Mouse (Mus musculus): ENCODE measurements at regions not wholly inside any gene's neighbourhood (a gene's known extent, or its start where the extent isn't known, plus 50 kb on each side); places are given as distances from the start of the nearest gene placed in this dataset.

- no peak for DNase-seq (ENCODE audit: low spot score)
Measured at GRCm38 (mm10) chr3:58146762-58147161, 267.8 kb upstream of the Tsc22d2 start.

- DNase-seq (ENCODE audit: low spot score) = no peak
Measured at GRCm38 (mm10) chr3:58153141-58153540, 261.4 kb upstream of the Tsc22d2 start.

GRCm38 (mm10) chr3:58153874-58154756 lies 260.4 kb upstream of the Tsc22d2 start:
- no peak for DNase-seq (ENCODE audit: low spot score)

DNA sequence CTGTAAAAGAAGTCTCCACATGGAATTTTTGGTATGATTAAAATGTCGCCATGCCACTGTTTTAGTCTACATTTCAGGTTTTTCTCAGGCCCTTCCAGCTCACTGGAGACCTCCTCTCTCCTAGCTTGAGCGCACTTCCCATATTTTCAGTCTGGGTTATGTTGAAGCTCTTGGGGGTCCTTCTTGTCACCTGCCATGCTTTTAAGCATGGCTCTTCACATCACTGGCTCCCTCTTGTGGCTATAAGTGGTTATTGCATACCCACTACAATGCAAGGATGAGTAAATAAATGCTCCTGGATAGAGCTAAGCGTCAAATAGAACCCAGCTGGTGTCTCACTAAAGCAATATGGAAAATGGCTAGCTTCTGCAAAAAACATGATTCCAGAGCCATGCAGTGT lies 255.1 kb upstream of the Tsc22d2 start:
- no peak for DNase-seq (ENCODE audit: low spot score)

DNA sequence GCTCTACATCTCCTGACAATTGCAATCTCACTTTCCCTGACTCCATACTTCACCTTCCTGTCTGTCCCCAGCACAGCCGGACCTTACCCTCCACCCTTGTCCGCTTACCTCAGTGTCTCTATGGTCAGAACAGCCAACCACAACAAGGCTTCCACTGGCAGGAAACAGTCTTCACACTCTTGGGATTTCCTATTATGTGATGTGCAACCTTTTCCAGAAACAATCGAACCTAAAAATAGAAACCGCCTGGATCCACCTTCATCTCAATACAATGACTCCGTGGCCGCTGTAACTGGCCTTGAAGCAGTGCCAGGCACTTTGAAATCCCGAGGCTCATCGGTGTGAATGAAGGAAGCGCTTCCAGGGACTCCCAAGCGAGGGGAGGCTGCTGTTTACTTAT lies 252.3 kb upstream of the Tsc22d2 start:
- no peak for DNase-seq (ENCODE audit: low spot score)

DNA sequence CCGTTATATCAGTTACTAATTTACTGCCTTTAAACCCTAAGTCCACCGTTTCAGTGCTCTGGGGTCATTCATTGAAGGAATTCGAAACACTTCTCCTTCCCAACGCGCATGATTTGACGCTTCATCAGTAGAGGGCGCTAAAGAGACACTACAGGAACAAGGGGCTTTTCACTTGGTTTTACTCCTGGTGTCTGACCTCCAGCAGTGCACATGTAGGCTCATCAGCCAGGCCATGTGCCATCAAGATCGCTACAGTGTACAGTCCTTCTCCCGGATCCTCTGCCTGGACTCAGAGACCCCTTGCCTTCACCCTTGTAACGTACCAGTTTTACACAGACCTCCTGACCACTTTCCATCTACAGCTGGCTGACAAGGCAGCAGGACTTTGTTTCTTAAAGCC lies 250.7 kb upstream of the Tsc22d2 start:
- no peak for DNase-seq (ENCODE audit: low spot score)

DNA sequence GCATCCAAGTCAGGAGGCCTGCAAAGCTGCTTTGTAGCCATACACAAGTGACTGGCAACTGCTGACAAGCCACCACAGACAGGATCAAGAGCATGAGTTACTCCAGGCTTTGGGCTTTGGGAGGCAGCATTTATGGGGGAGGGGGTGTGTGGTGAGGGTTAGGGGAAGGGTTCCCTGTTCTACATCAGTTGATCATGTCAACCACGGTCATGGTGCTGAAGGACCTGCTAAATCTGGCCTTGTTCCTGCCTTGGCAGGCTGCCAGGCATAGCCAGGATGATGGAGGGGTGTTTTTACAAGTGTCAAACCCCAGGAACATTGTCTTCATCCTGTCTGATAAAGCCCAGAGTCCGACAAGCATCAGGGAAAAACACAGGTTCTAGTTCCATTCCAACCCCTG lies 247.9 kb upstream of the Tsc22d2 start:
- no peak for DNase-seq (ENCODE audit: low spot score)

GRCm38 (mm10) chr3:58167121-58167520 lies 247.4 kb upstream of the Tsc22d2 start:
- no peak for DNase-seq (ENCODE audit: low spot score)

DNA sequence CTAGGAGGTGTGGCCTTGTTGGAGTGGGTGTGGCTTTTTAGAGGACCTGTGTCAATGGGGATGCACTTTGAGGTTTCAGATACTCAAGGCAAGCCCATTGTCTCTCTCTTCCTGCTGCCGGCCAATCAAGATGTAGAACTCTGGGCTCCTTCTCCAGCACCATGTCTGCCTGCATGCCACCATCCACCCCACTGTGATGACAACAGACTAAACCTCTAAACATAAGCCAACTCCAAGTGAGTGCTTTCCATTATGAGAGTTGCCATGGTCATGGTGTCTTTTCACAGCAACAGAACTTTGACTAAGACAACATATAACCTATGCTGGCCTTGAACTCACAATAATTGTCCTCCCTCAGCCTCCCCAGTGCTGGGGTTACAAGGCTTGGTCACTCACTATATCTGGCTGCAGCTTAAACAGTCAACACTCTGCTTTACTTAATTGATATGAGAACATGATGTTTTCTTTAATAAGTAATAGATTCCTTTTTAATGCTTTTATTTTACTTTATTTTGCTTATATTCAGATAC lies 246.7 kb upstream of the Tsc22d2 start:
- DNase-seq (ENCODE audit: low spot score) = no peak

- DNase-seq (ENCODE audit: low spot score) = no peak
Measured at GRCm38 (mm10) chr3:58168522-58169185, 245.9 kb upstream of the Tsc22d2 start.

- no peak for DNase-seq (ENCODE audit: low spot score)
Measured at GRCm38 (mm10) chr3:58169786-58170185, 244.7 kb upstream of the Tsc22d2 start.

DNA sequence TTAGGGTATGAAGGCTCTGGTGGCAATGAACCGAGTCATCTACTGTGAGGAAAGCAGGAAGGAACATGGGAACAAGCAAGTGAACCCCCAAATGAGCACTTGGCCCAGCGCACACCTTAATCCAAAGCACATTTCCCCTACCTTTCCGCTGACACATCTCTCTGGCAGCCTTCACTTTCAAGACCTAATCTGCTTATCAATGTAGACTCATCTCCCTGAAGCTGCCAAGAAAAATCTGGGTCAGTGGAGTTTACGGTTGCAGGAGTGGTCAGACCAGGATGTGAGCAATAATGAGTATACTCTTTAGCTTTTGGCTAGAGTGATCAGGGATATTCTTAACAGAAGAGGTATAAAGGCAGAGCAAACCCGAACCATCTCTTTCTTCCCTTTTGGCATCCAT lies 242.4 kb upstream of the Tsc22d2 start:
- no peak for DNase-seq (ENCODE audit: low spot score)

DNA sequence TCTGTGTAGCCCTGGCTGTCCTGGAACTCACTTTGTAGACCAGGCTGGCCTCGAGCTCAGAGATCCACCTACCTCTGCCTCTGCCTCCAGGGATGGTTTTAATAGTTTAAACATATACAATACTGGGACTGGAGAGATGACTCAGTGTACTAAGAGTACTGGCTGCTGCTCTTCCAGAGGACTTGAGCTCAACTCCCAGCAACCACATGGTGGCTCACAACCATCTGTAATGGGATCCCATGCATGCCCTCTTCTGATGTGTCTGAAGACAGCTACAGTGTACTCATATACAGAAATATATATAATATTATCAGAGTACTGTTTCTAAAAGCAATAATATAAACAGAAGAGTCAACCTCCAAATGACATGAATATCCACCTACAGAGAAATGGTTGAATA lies 240.7 kb upstream of the Tsc22d2 start:
- DNase-seq (ENCODE audit: low spot score) = no peak

GRCm38 (mm10) chr3:58181715-58182114 lies 232.8 kb upstream of the Tsc22d2 start:
- no peak for DNase-seq (ENCODE audit: low spot score)

- DNase-seq (ENCODE audit: low spot score) = no peak
Measured at GRCm38 (mm10) chr3:58182299-58182698, 232.2 kb upstream of the Tsc22d2 start.

GRCm38 (mm10) chr3:58183279-58183678 lies 231.2 kb upstream of the Tsc22d2 start:
- no peak for DNase-seq (ENCODE audit: low spot score)

- no peak for DNase-seq (ENCODE audit: low spot score)
Measured at GRCm38 (mm10) chr3:58200462-58200861, 214.1 kb upstream of the Tsc22d2 start.

- no peak for DNase-seq (ENCODE audit: low spot score)
Measured at GRCm38 (mm10) chr3:58202816-58203215, 211.7 kb upstream of the Tsc22d2 start.

GRCm38 (mm10) chr3:58203806-58204205 lies 210.7 kb upstream of the Tsc22d2 start:
- DNase-seq (ENCODE audit: low spot score) = no peak

GRCm38 (mm10) chr3:58205526-58205925 lies 209.0 kb upstream of the Tsc22d2 start:
- DNase-seq (ENCODE audit: low spot score) = no peak

DNA sequence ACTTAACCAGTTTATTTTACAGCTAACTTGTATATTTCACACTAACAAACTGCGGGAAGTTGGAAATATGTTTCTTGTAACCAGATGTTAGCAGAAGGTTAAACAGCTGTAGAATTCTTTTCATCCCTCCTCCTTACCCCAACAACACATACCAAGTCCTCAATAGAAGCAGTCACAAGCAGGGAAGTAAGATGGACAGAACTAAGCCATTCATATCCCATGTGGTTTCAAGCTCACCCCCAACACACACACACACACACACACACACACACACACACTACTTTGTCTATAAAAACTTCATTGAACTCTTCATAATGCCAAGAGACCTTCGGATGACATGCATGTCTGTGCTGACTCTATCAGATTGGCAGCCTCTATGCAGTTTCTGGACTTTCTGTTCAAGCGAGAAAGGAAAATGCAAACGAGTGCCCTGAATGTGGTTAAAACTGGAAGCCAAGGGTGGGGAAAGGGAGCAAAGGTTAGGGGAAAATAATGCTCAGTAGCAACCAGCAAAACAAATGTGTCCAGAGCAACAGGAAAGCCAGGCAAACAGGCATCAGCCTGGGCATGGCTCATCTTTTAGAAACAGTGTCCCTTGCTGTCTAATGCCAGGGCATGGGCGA lies 207.6 kb upstream of the Tsc22d2 start:
- DNase-seq (ENCODE audit: low spot score) = no peak

GRCm38 (mm10) chr3:58211016-58211415 lies 203.5 kb upstream of the Tsc22d2 start:
- DNase-seq (ENCODE audit: low spot score) = no peak

- DNase-seq (ENCODE audit: low spot score) = no peak
Measured at GRCm38 (mm10) chr3:58224696-58225095, 189.8 kb upstream of the Tsc22d2 start.
